Mouse (Mus musculus): ENCODE results near the gene Ankrd63.
A peak's percentile ranks its signal among the peaks of the same experiment; 100 is the strongest.

Gene Ankrd63

GRCm38 (mm10) chr2:118731981-118732380 lies 28.2 kb upstream of the Ankrd63 start:
- Histone ChIP-seq H3K27me3 (ENCODE audit: control insufficient read depth, insufficient read depth, low read length, poor library complexity, severe bottlenecking) (no peaks in the 10 kb centered on the region), H3K36me3 (ENCODE audit: control insufficient read depth, insufficient read depth, low read length, poor library complexity, severe bottlenecking) (no peaks in the 10 kb centered on the region)
- DNase-seq (ENCODE audit: low read depth, low spot score), result no peak

DNA sequence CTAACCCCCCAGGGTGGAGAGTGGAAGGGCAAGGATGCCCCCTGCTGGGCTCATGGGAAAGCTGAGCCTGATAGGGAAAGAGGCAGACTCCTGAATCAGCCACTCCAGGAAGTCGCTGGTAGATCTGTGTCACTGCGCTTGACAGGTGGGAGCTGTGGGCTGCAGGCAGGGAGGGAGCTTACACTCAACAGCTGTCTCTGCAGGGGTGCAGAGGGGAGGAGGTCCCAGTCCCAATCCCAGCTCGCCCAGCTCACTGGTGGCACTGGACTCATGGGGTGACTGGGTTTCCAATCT lies 26.8 kb upstream of the Ankrd63 start:
- no peaks in the 10 kb centered on the region for H3K36me3 ChIP-seq (ENCODE audit: control insufficient read depth, insufficient read depth, low read length, poor library complexity, severe bottlenecking)
- no peaks in the 10 kb centered on the region for H3K27me3 ChIP-seq (ENCODE audit: control insufficient read depth, insufficient read depth, low read length, poor library complexity, severe bottlenecking)
- peak; percentile 74 for DNase-seq (ENCODE audit: low read depth, low spot score)

DNA sequence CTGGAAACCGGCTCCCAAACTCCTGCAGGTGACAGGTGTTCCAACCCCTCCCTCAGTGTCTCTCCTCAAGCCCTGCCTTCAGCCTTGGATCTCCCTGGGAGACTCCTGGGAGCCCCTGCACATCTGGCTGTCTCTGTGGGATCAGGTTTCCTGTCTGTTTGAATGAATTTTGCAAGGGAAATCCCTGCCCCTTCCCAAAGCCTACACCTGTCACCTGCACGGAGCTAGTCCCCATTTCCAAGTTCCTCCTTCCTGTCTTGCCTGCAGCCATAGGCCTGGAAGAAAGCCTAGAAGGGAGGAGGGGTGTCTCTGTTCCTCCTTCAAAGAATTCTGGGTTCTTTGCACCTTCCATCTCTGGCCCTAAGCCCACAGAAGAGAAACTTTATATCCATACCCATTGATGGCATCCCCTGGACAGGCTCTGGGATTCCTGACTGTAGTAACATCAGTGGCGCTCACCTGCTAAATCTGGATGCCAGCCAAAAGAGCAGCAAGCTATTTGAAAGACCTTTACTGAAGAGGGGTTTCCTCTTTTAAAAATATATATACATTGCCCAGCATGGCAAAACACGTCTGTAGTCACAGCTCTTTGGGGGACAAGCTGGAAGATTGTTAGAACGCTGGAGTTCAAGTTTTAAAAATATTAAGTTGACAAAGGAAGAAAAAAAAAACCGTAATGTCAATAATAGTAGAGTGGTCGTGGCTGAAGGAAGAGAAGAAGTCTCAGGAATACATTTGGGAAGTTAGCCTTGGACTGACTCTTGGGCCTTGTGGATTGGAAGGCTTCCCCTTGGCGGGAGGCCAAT lies 26.3 kb upstream of the Ankrd63 start:
- H3K27me3 ChIP-seq (ENCODE audit: control insufficient read depth, insufficient read depth, low read length, poor library complexity, severe bottlenecking), result no peaks in the 10 kb centered on the region
- no peak for DNase-seq (ENCODE audit: low read depth, low spot score)
- no peaks in the 10 kb centered on the region for H3K36me3 ChIP-seq (ENCODE audit: control insufficient read depth, insufficient read depth, low read length, poor library complexity, severe bottlenecking)

DNA sequence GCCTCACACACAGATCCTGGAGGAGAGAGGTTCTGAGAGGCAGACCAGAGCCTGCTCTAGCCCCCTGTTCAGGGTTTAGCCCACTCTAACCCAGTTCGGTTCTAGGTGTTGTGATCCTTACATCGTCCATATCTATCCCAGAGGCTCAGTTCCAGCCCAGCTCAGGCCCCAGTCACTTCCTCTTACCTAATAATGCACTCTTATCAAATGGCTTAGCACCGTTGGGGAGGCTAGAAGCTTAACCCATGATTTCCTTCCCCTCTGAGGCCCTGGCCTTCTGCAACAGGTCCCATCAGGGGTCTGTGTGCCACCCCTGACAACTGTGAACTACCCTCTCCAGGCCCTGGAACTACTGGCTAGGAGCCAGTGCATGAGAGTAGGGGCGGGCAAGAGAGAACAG lies 25.4 kb upstream of the Ankrd63 start:
- H3K27me3 ChIP-seq (ENCODE audit: control insufficient read depth, insufficient read depth, low read length, poor library complexity, severe bottlenecking), result no peaks in the 10 kb centered on the region
- peak; percentile 39 for DNase-seq (ENCODE audit: low read depth, low spot score)
- H3K36me3 ChIP-seq (ENCODE audit: control insufficient read depth, insufficient read depth, low read length, poor library complexity, severe bottlenecking), result no peaks in the 10 kb centered on the region; the same call in 1 of the 2 replicates

DNA sequence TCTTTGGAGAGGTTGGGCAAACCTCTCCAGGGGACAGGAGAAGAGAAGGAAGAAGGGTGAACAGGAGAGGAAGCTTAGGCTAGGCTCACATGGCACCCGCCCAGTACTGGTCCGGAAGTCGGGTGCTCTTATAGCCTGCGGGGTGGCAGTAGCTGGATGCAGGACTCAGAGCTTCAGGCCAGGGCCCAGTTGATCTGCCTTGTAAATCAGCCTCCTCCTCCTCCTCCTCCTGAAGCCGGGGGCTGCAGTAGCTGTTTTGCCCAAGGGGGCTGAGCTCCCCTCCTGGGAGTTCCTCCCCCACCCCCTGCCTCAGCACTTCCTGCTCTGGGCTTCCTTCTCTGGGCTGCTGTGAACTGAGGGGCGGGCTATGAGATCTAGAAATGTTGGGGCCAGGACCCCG lies 24.6 kb upstream of the Ankrd63 start, which contains the start of gene Plcb2:
TSS of gene Plcb2 (minus strand) at position 102 of the 400 bp plus-strand sequence.
- Histone ChIP-seq H3K36me3 (ENCODE audit: control insufficient read depth, insufficient read depth, low read length, poor library complexity, severe bottlenecking) (no peaks in the 10 kb centered on the region; the same call in 1 of the 2 replicates), H3K27me3 (ENCODE audit: control insufficient read depth, insufficient read depth, low read length, poor library complexity, severe bottlenecking) (no peaks in the 10 kb centered on the region)
- peak; percentile 47 for DNase-seq (ENCODE audit: low read depth, low spot score)

DNA sequence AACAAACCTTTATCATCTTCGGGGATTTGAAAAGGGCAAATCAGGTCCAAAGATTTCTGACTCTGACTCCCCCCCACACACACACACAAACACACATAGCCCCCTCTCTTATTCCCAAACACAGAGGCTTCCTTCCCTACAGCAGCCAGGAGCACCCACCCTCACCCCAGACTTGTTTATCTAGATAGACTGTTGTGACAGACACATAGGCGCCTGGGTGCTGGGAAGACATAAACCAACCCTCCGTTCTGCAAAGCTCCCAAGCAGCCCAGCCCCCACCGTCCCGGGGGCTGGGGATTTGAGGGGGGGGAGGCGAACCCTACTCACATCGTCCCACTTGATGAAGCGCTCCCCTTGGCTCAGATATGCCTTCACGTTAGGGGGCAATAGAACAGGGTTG lies 24.1 kb upstream of the Ankrd63 start:
- no peak for DNase-seq (ENCODE audit: low read depth, low spot score)
- Histone ChIP-seq H3K27me3 (ENCODE audit: control insufficient read depth, insufficient read depth, low read length, poor library complexity, severe bottlenecking) (no peaks in the 10 kb centered on the region), H3K36me3 (ENCODE audit: control insufficient read depth, insufficient read depth, low read length, poor library complexity, severe bottlenecking) (peaks cover under 1% of the 10 kb centered on the region)

DNA sequence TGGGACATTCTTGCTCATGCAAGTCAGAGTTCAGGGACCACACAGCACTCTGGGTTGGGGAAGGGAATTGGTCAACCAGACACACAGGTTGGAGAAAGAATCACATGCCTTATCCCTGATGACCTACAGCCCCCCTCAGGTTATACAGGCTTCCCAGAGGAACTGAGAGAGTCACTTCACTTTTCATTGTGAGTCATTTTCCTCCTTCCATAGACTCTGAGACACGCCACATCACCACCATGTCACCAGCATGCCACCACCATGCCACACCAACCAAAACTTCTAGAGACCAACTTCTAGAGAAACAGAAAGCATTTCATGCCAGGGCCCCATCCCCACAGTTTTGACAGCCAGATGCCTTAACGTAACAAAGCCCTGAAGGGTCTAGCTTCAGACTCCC lies 23.1 kb upstream of the Ankrd63 start:
- H3K27me3 ChIP-seq (ENCODE audit: control insufficient read depth, insufficient read depth, low read length, poor library complexity, severe bottlenecking), result no peaks in the 10 kb centered on the region
- H3K36me3 ChIP-seq (ENCODE audit: control insufficient read depth, insufficient read depth, low read length, poor library complexity, severe bottlenecking), result peaks cover 4% of the 10 kb centered on the region
- DNase-seq (ENCODE audit: low read depth, low spot score), result no peak

DNA sequence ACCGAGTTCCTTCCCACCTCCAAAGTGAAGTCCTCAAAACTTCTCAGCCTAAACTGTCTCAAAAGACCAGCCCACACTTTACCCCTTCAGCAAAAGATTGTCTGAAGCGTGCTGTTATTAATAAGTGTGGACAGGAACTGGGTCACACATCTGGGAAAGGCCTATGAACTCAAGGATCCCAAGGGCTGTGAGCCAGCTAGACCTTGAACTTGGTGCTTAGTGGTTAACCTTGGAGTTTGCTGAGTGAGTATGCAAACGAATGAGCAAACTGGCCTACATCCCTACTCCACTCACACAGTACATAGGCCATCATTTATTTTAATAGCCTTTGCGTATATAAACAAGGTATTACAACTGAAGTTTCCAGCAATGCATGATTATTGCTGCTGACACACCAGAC lies 21.7 kb upstream of the Ankrd63 start:
- H3K27me3 ChIP-seq (ENCODE audit: control insufficient read depth, insufficient read depth, low read length, poor library complexity, severe bottlenecking), result no peaks in the 10 kb centered on the region
- peaks cover 7% of the 10 kb centered on the region for H3K36me3 ChIP-seq (ENCODE audit: control insufficient read depth, insufficient read depth, low read length, poor library complexity, severe bottlenecking)
- DNase-seq (ENCODE audit: low read depth, low spot score), result no peak

GRCm38 (mm10) chr2:118723693-118724486 lies 20.1 kb upstream of the Ankrd63 start:
- Histone ChIP-seq H3K36me3 (ENCODE audit: control insufficient read depth, insufficient read depth, low read length, poor library complexity, severe bottlenecking) (peaks cover 8% of the 10 kb centered on the region), H3K27me3 (ENCODE audit: control insufficient read depth, insufficient read depth, low read length, poor library complexity, severe bottlenecking) (no peaks in the 10 kb centered on the region)
- DNase-seq (ENCODE audit: low read depth, low spot score), result no peak

GRCm38 (mm10) chr2:118716677-118717076 lies 12.9 kb upstream of the Ankrd63 start:
- DNase-seq (ENCODE audit: low read depth, low spot score), result no peak
- Histone ChIP-seq H3K27me3 (ENCODE audit: control insufficient read depth, insufficient read depth, low read length, poor library complexity, severe bottlenecking) (no peaks in the 10 kb centered on the region), H3K36me3 (ENCODE audit: control insufficient read depth, insufficient read depth, low read length, poor library complexity, severe bottlenecking) (peaks cover 15% of the 10 kb centered on the region)

- peaks cover 11% of the 10 kb centered on the region for H3K36me3 ChIP-seq (ENCODE audit: control insufficient read depth, insufficient read depth, low read length, poor library complexity, severe bottlenecking)
- H3K27me3 ChIP-seq (ENCODE audit: control insufficient read depth, insufficient read depth, low read length, poor library complexity, severe bottlenecking), result no peaks in the 10 kb centered on the region
- no peak for DNase-seq (ENCODE audit: low read depth, low spot score)
Measured at GRCm38 (mm10) chr2:118714230-118714629, 10.5 kb upstream of the Ankrd63 start.

GRCm38 (mm10) chr2:118713631-118714030 lies 9.9 kb upstream of the Ankrd63 start:
- Histone ChIP-seq H3K36me3 (ENCODE audit: control insufficient read depth, insufficient read depth, low read length, poor library complexity, severe bottlenecking) (peaks cover 9% of the 10 kb centered on the region), H3K27me3 (ENCODE audit: control insufficient read depth, insufficient read depth, low read length, poor library complexity, severe bottlenecking) (no peaks in the 10 kb centered on the region)
- DNase-seq (ENCODE audit: low read depth, low spot score), result peak; percentile 83

DNA sequence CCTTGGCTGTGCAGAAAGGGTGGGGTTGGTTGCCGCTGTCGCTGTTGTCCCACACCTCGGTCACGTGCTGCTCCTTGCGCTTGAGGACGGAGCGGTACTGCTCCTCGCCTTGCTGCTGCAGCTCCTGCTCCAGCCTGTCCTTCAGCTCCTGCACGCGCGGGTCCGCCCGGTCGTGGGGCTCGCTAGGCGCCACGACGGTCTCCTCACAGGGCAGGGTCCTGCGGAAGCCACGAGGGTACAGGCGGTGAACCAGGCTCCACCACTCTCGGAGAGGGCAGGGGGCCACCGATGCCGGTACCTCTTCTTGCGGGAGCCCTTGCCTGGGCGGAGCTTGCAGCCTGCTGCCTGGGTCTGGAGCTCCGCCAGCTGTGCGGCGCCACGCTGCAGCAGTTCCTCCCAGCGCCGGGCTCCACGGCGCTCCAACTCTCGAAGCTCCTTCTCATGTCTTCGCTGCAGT lies 7.3 kb upstream of the Ankrd63 start:
- DNase-seq (ENCODE audit: low read depth, low spot score), result no peak
- H3K36me3 ChIP-seq (ENCODE audit: control insufficient read depth, insufficient read depth, low read length, poor library complexity, severe bottlenecking), result no peaks in the 10 kb centered on the region; the same call in 1 of the 2 replicates
- H3K27me3 ChIP-seq (ENCODE audit: control insufficient read depth, insufficient read depth, low read length, poor library complexity, severe bottlenecking), result no peaks in the 10 kb centered on the region

GRCm38 (mm10) chr2:118709655-118710221 lies 6.0 kb upstream of the Ankrd63 start:
- H3K27me3 ChIP-seq (ENCODE audit: control insufficient read depth, insufficient read depth, low read length, poor library complexity, severe bottlenecking), result no peaks in the 10 kb centered on the region

DNA sequence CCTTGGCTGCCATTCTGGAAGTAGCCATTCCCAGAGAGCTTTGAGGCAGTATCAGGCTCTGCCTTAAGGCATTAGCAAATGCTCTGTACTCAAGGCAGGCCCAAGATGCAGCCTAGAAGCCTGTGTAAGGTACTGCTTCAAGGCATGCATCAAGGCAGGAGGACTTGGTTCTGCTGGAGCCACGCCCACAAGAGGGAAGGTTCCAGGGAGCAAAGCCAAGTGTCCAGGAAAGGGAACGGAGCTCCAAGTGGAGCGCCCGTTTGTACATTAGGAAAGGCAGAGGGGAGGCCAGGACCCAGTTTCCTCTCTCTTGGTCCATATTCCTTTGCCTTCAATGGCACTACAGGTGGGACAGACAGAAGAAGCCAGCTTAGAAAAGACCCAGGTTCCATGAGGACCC lies 4.7 kb upstream of the Ankrd63 start:
- no peak for DNase-seq (ENCODE audit: low read depth, low spot score)
- Histone ChIP-seq H3K36me3 (ENCODE audit: control insufficient read depth, insufficient read depth, low read length, poor library complexity, severe bottlenecking) (no peaks in the 10 kb centered on the region), H3K27me3 (ENCODE audit: control insufficient read depth, insufficient read depth, low read length, poor library complexity, severe bottlenecking) (no peaks in the 10 kb centered on the region)

More at GRCm38 (mm10) chr2:118709655-118710221, 6.0 kb upstream of the Ankrd63 start:
- no peaks in the 10 kb centered on the region for H3K36me3 ChIP-seq (ENCODE audit: control insufficient read depth, insufficient read depth, low read length, poor library complexity, severe bottlenecking)
- no peak for DNase-seq (ENCODE audit: low read depth, low spot score)
